Mouse (Mus musculus): ENCODE measurements at regions not wholly inside any gene's neighbourhood (a gene's known extent, or its start where the extent isn't known, plus 50 kb on each side); places are given as distances from the start of the nearest gene placed in this dataset.
"Not testable (repeated sequence)": the region's sequence is repeated elsewhere in the genome, so short reads cannot be mapped to it uniquely, and the experiment has no call there.

- no peak for DNase-seq (ENCODE audit: low spot score)
Measured at GRCm38 (mm10) chr2:117450172-117450865, 107.5 kb upstream of the Rasgrp1 start.

- DNase-seq (ENCODE audit: low spot score) = no peak
Measured at GRCm38 (mm10) chr2:117451818-117452217, 109.0 kb upstream of the Rasgrp1 start.

- no peak for DNase-seq (ENCODE audit: low spot score)
Measured at GRCm38 (mm10) chr2:117455021-117455739, 112.4 kb upstream of the Rasgrp1 start.

- DNase-seq (ENCODE audit: low spot score) = no peak
Measured at GRCm38 (mm10) chr2:117455740-117456455, 113.1 kb upstream of the Rasgrp1 start.

- no peak for DNase-seq (ENCODE audit: low spot score)
Measured at GRCm38 (mm10) chr2:117456456-117457020, 113.7 kb upstream of the Rasgrp1 start.

GRCm38 (mm10) chr2:117461541-117462290, 118.9 kb upstream of the Rasgrp1 start:
- no peak for DNase-seq (ENCODE audit: low spot score)

GRCm38 (mm10) chr2:117474885-117475542, 132.2 kb upstream of the Rasgrp1 start:
- no peak for DNase-seq (ENCODE audit: low spot score)

GRCm38 (mm10) chr2:117475561-117475960, 132.8 kb upstream of the Rasgrp1 start:
- DNase-seq (ENCODE audit: low spot score) = peak; percentile 5

- not testable (repeated sequence) for DNase-seq (ENCODE audit: low spot score)
Measured at GRCm38 (mm10) chr2:117477503-117477902, 134.7 kb upstream of the Rasgrp1 start.

GRCm38 (mm10) chr2:117479244-117480009, 136.6 kb upstream of the Rasgrp1 start:
- DNase-seq (ENCODE audit: low spot score) = not testable (repeated sequence)

GRCm38 (mm10) chr2:117486447-117486846, 143.6 kb upstream of the Rasgrp1 start:
- peak; percentile 4 for DNase-seq (ENCODE audit: low spot score)

GRCm38 (mm10) chr2:117498565-117498964, 155.8 kb upstream of the Rasgrp1 start:
- DNase-seq (ENCODE audit: low spot score) = no peak

GRCm38 (mm10) chr2:117502611-117503010, 159.8 kb upstream of the Rasgrp1 start:
- no peak for DNase-seq (ENCODE audit: low spot score)

- no peak for DNase-seq (ENCODE audit: low spot score)
Measured at GRCm38 (mm10) chr2:117511737-117512136, 168.9 kb upstream of the Rasgrp1 start.

- DNase-seq (ENCODE audit: low spot score) = peak; percentile 17
Measured at GRCm38 (mm10) chr2:117512551-117512950, 169.8 kb upstream of the Rasgrp1 start.

- DNase-seq (ENCODE audit: low spot score) = peak; percentile 21
Measured at GRCm38 (mm10) chr2:117524437-117524836, 181.6 kb upstream of the Rasgrp1 start.

- no peak for DNase-seq (ENCODE audit: low spot score)
Measured at GRCm38 (mm10) chr2:117538865-117539264, 196.1 kb upstream of the Rasgrp1 start.

- DNase-seq (ENCODE audit: low spot score) = no peak
Measured at GRCm38 (mm10) chr2:117539285-117539684, 196.5 kb upstream of the Rasgrp1 start.

- DNase-seq (ENCODE audit: low spot score) = peak; percentile 74
Measured at GRCm38 (mm10) chr2:117541471-117541870, 198.7 kb upstream of the Rasgrp1 start.

- DNase-seq (ENCODE audit: low spot score) = no peak
Measured at GRCm38 (mm10) chr2:117542298-117542697, 199.5 kb upstream of the Rasgrp1 start.
